ENCODE assay signal across 8 mouse cellular contexts in the genomic region with DNA sequence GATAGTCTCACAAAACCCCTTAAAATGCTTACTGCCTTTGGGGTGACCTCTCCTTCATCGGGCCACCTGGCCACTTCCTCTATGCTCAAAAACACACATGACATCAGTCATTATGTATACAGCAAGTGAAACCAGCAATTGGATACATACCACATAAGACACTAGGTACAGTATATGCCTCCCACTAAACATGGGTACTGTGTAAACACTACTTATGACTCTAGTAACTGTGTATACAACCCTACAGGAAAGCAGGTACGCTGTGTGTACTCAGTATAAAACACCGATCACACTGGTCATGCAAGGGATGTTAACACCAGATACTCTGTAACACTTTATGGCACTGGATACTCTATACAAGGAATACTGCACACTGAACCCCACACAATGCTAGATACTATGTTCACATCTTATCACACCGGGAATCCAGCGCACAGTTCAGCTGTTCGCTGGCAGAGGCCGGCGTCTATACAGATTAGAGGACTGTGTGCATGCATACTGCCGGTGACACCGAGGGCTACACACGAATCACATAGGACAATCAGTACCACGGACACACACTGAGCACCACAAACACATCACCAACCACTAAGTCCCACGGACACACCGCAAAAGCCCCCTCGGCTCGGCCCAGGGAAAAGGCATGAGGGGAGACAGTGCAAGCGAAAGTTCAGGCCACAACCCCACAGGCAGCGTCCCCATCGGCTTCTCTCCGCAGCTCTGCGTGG. TPM values are rescaled to one million over a fixed set of nuclear protein-coding genes. Genes with fewer than 3 reads are reported as not detected.
A peak's percentile ranks its signal among the peaks of the same experiment; 100 is the strongest.
DNase-seq lines count a peak whose midpoint lies in the region; ATAC-seq and TF ChIP-seq lines count a peak whose summit lies in the region.

No protein-coding gene starts in this region.

- peaks cover 35% of the 10 kb centered on the region for H3K79me2 ChIP-seq in MEL (ENCODE audit: control insufficient read depth, insufficient read depth, low read length, poor library complexity)

- H3K4me2 ChIP-seq in embryonic facial prominence, embryonic 14.5 days (ENCODE audit: low read depth, low read length) = peak overlapping the region; percentile 67
- peak overlapping the region; percentile 84 for H3K4me2 ChIP-seq in intestine, embryonic 14.5 days (ENCODE audit: low read length)

- no peak for TF ChIP-seq CTCF in MEL (IDR thresholded peaks at IDR 0.05 in 2 of 3, conservative IDR thresholded peaks at IDR 0.05 in 1 of 3; ENCODE audit: control insufficient read depth in 1 of 3, insufficient read depth in 1 of 3, low read depth in 2 of 3, low read length in 3 of 3, poor library complexity in 1 of 3, severe bottlenecking in 1 of 3)

- no peak for TF ChIP-seq RAD21 in MEL (IDR thresholded peaks at IDR 0.05; ENCODE audit: low read depth, low read length)

- H3K9ac ChIP-seq in MEL (ENCODE audit: control insufficient read depth, low read depth, low read length, poor library complexity, severe bottlenecking) = peak overlapping the region; percentile 99
- peak overlapping the region; percentile 100 for H3K9ac ChIP-seq in embryonic facial prominence, embryonic 14.5 days (ENCODE audit: low read depth, low read length)
- H3K9ac ChIP-seq in intestine, embryonic 14.5 days (ENCODE audit: low read length) = peak overlapping the region; percentile 99

- ATAC-seq in embryonic facial prominence, embryonic 14.5 days (ENCODE audit: low read depth) = peak; percentile 14; the same call in 1 of the 2 replicates
- ATAC-seq in intestine, embryonic 14.5 days (replicated peaks; ENCODE audit: low FRiP score, low TSS enrichment, low read depth) = peak; percentile 15

- H3K36me3 ChIP-seq in MEL (ENCODE audit: control insufficient read depth in 1 of 2, insufficient read depth in 2 of 2, low read length in 2 of 2) = peaks cover 0 to 13% of the 10 kb centered on the region in 2 experiments; a peak in 2 of 4 replicates
- H3K36me3 ChIP-seq in embryonic facial prominence, embryonic 14.5 days (ENCODE audit: control insufficient read depth, insufficient read depth, low read length) = no peaks in the 10 kb centered on the region
- H3K36me3 ChIP-seq in intestine, embryonic 14.5 days (ENCODE audit: control insufficient read depth, insufficient read depth, low read length) = no peaks in the 10 kb centered on the region
- H3K36me3 ChIP-seq in megakaryocyte, embryonic 14.5 days (replicated peaks; ENCODE audit: low read length) = no peaks in the 10 kb centered on the region

- peak in 1 of 2 experiments; percentile 50; a peak in 1 of 4 replicates for TF ChIP-seq POLR2A in MEL (IDR thresholded peaks at IDR 0.05; ENCODE audit: control insufficient read depth in 1 of 2, insufficient read depth in 1 of 2, low read depth in 1 of 2, low read length in 2 of 2, poor library complexity in 1 of 2)

- no peak for TF ChIP-seq EP300 in MEL (IDR thresholded peaks at IDR 0.05; ENCODE audit: low read depth in 1 of 2, low read length in 2 of 2)

- peak; percentile 18 for DNase-seq in layer of hippocampus, adult 9-10 months (ENCODE audit: low spot score)
- DNase-seq in layer of hippocampus, postnatal 10 days (ENCODE audit: low spot score in 2 of 2) = no peak
- peak; percentile 74 for DNase-seq in MEL (ENCODE audit: low read depth, low spot score)
- DNase-seq in embryonic facial prominence, embryonic 14.5 days (ENCODE audit: low spot score) = no peak
- DNase-seq in intestine, embryonic 14.5 days (ENCODE audit: low spot score) = no peak
- DNase-seq in gastrocnemius, adult 8-10 months (ENCODE audit: low spot score in 2 of 2) = no peak
- no peak for DNase-seq in layer of hippocampus, adult 18-20 months (ENCODE audit: low spot score in 2 of 2)

- no peaks in the 10 kb centered on the region for H3K9me3 ChIP-seq in MEL (replicated peaks; ENCODE audit: insufficient read depth, low read length)
- H3K9me3 ChIP-seq in embryonic facial prominence, embryonic 14.5 days (ENCODE audit: control insufficient read depth, low read length) = no peaks in the 10 kb centered on the region
- no peaks in the 10 kb centered on the region for H3K9me3 ChIP-seq in intestine, embryonic 14.5 days (ENCODE audit: control insufficient read depth, low read length)
- H3K9me3 ChIP-seq in megakaryocyte, embryonic 14.5 days = no peaks in the 10 kb centered on the region

- WGBS in embryonic facial prominence, embryonic 14.5 days = 3% methylated on average over 21 of the region's 21 CpGs
- WGBS in intestine, embryonic 14.5 days = 2% methylated on average over 21 of the region's 21 CpGs

- peaks cover 0 to 2% of the 10 kb centered on the region in 2 experiments; a peak in 1 of 4 replicates for H3K27me3 ChIP-seq in MEL (ENCODE audit: control insufficient read depth in 1 of 2, insufficient read depth in 2 of 2, low read length in 2 of 2)
- no peaks in the 10 kb centered on the region for H3K27me3 ChIP-seq in embryonic facial prominence, embryonic 14.5 days (replicated peaks; ENCODE audit: control insufficient read depth, insufficient read depth, low read length)
- H3K27me3 ChIP-seq in intestine, embryonic 14.5 days (replicated peaks; ENCODE audit: control insufficient read depth, insufficient read depth, low read length) = no peaks in the 10 kb centered on the region
- no peaks in the 10 kb centered on the region for H3K27me3 ChIP-seq in megakaryocyte, embryonic 14.5 days (replicated peaks)

- H3K4me1 ChIP-seq in MEL (ENCODE audit: control insufficient read depth in 1 of 2, insufficient read depth in 2 of 2, low read length in 2 of 2) = peaks cover 2 to 4% of the 10 kb centered on the region in 2 experiments; a peak in 3 of 4 replicates
- peaks cover 47% of the 10 kb centered on the region for H3K4me1 ChIP-seq in embryonic facial prominence, embryonic 14.5 days (ENCODE audit: control insufficient read depth, insufficient read depth, low read length)
- peaks cover 39% of the 10 kb centered on the region for H3K4me1 ChIP-seq in intestine, embryonic 14.5 days (replicated peaks; ENCODE audit: control insufficient read depth, insufficient read depth, low read length)
- peaks cover 65% of the 10 kb centered on the region for H3K4me1 ChIP-seq in megakaryocyte, embryonic 14.5 days

- H3K27ac ChIP-seq in MEL (ENCODE audit: control insufficient read depth, low read depth, low read length) = peak overlapping the region; percentile 63
- H3K27ac ChIP-seq in embryonic facial prominence, embryonic 14.5 days (replicated peaks; ENCODE audit: low read depth, low read length) = peak overlapping the region; percentile 100
- peak overlapping the region; percentile 99 for H3K27ac ChIP-seq in intestine, embryonic 14.5 days (ENCODE audit: low read depth)

- H3K4me3 ChIP-seq in MEL (ENCODE audit: control insufficient read depth in 1 of 2, insufficient read depth in 1 of 2, low read depth in 2 of 2, low read length in 2 of 2) = peak overlapping the region; percentile 89 to 96
- peak overlapping the region; percentile 92 for H3K4me3 ChIP-seq in embryonic facial prominence, embryonic 14.5 days (ENCODE audit: low read depth, low read length)
- H3K4me3 ChIP-seq in intestine, embryonic 14.5 days (ENCODE audit: low read depth, low read length) = peak overlapping the region; percentile 91
- H3K4me3 ChIP-seq in megakaryocyte, embryonic 14.5 days (replicated peaks) = peak overlapping the region; percentile 97

TF ChIP-seq in MEL, 35 proteins besides CTCF, POLR2A, EP300 and RAD21:
- peak; percentile 25; the same call in 1 of the 2 replicates for TF ChIP-seq NELFE (IDR thresholded peaks at IDR 0.05; ENCODE audit: low read depth, low read length)
- TF ChIP-seq SMC3 (IDR thresholded peaks at IDR 0.05; ENCODE audit: low read depth, low read length) = no peak
- peak; percentile 44; the same call in 1 of the 2 replicates for TF ChIP-seq GATA1 (IDR thresholded peaks at IDR 0.05; ENCODE audit: low read depth, low read length)
- no peak for TF ChIP-seq TBP (IDR thresholded peaks at IDR 0.05; ENCODE audit: low read depth, low read length)
- TF ChIP-seq SIN3A (IDR thresholded peaks at IDR 0.05; ENCODE audit: low read length) = peak; percentile 66
- TF ChIP-seq TCF12 (IDR thresholded peaks at IDR 0.05; ENCODE audit: low read depth, low read length) = 0 out of 2 replicates have a peak, but pooled peaks have one; percentile 16
- 0 out of 2 replicates have a peak, but pooled peaks have one; percentile 7 for TF ChIP-seq TAL1 (IDR thresholded peaks at IDR 0.05; ENCODE audit: low read length)
- peak; percentile 67; the same call in 1 of the 2 replicates for TF ChIP-seq ETS1 (IDR thresholded peaks at IDR 0.05; ENCODE audit: low read depth, low read length)

RNA-seq across cellular contexts. Expression of a gene that starts 1.9 kb away (rescaled TPM):
- total RNA-seq in layer of hippocampus, postnatal 10 days (2021) = 100 to 1,000 TPM; 238 to 261 TPM
- 19.4 and 21.8 TPM in 2 replicates for total RNA-seq in MEL (2012; rRNA removed)
- polyA plus RNA-seq in MEL (2012; ENCODE audit: insufficient read depth in 1 of 2, insufficient read length in 2 of 2, low read depth in 1 of 2, low replicate concordance in 2 of 2, missing spikeins in 1 of 2) = 100 to 1,000 TPM in 1 of 2 experiments, 10 to 100 TPM in 1; 33.0 to 310 TPM
- polyA plus RNA-seq in embryonic facial prominence, embryonic 14.5 days (2014; fragmentation: Nextera tagmentation; extraction: Ambion mirVana) = 135 and 138 TPM in 2 replicates
- polyA plus RNA-seq in intestine, embryonic 14.5 days (2014; fragmentation: Nextera tagmentation; extraction: Ambion mirVana) = 117 and 123 TPM in 2 replicates
- 5.4 and 11.2 TPM in 2 replicates for polyA plus RNA-seq in megakaryocyte, embryonic 14.5 days (2012; ENCODE audit: insufficient read depth, low replicate concordance)
- 10 to 100 TPM; 79.7 to 99.3 (median 89.4) TPM for total RNA-seq in gastrocnemius, adult 8-10 months (2022)
- 100 to 1,000 TPM; 241 to 276 TPM for total RNA-seq in layer of hippocampus, adult 18-20 months (2021)

Comparison
In these comparisons a context has a peak if more than half of its experiments do, and no peak if none do; other contexts are left out.
1. DNase-seq: peak in layer of hippocampus, adult 9-10 months (single experiment) and MEL (single experiment); none in layer of hippocampus, postnatal 10 days (0 of 2), embryonic facial prominence, embryonic 14.5 days (single experiment), intestine, embryonic 14.5 days (single experiment), gastrocnemius, adult 8-10 months (0 of 2) and layer of hippocampus, adult 18-20 months (0 of 2).
2. Peak in every context shown above with its lines, with median percentiles within 50 percentile points of each other: H3K27ac ChIP-seq, H3K4me3 ChIP-seq and H3K9ac ChIP-seq.